Mouse (Mus musculus) kidney, embryonic 16.5 days (tissue): ENCODE data around the gene Dnah5. TPM values are rescaled to one million over a fixed set of nuclear protein-coding genes. Genes with fewer than 3 reads are reported as not detected.
"Not testable (repeated sequence)": the region's sequence is repeated elsewhere in the genome, so short reads cannot be mapped to it uniquely, and the experiment has no call there.

Experiments used
- ATAC-seq: fragments of 200-750 bp; cut with Nextera tagmentation; 2 replicates; pipeline ENCODE4 v1.8.0; 2017; ENCODE audit warnings: moderate TSS enrichment; ENCODE audit not compliant: low FRiP score, low TSS enrichment
- H3K27ac ChIP-seq: fragments of 300-500 bp; sonication (generic); 2 replicates; pipeline ENCODE4 v1.5.1; 2014; ENCODE audit warnings: low read length
- H3K27me3 ChIP-seq: fragments of 300-500 bp; sonication (generic); 2 replicates; pipeline ENCODE4 v1.6.1; 2014; ENCODE audit warnings: low read length, control low read depth, mixed read lengths; ENCODE audit not compliant: insufficient read depth
- H3K36me3 ChIP-seq: fragments of 300-500 bp; sonication (generic); 2 replicates; pipeline ENCODE4 v1.6.1; 2014; ENCODE audit warnings: low read length, control low read depth, mixed read lengths; ENCODE audit not compliant: insufficient read depth
- H3K4me1 ChIP-seq: fragments of 300-500 bp; sonication (generic); 2 replicates; pipeline ENCODE4 v1.6.1; 2014; ENCODE audit warnings: low read length, control low read depth, mixed read lengths; ENCODE audit not compliant: insufficient read depth
- H3K4me2 ChIP-seq: fragments of 300-500 bp; sonication (generic); replicated peaks from 2 replicates; pipeline ENCODE4 v1.6.1; 2014; ENCODE audit warnings: low read depth, low read length
- H3K4me3 ChIP-seq: fragments of 300-500 bp; sonication (generic); 2 replicates; pipeline ENCODE4 v1.5.1; 2014; ENCODE audit warnings: mild to moderate bottlenecking, low read length
- H3K9ac ChIP-seq: fragments of 300-500 bp; sonication (generic); replicated peaks from 2 replicates; pipeline ENCODE4 v1.6.1; 2014; ENCODE audit warnings: low read length
- H3K9me3 ChIP-seq: fragments of 300-500 bp; sonication (generic); 2 replicates; pipeline ENCODE4 v1.6.1; 2016; ENCODE audit warnings: low read length, control low read depth
- WGBS: fragments of 180-500 bp; shearing (Covaris S2); extraction: QIAGEN DNeasy Blood & Tissue Kit; methylation state at CpG from one replicate; pipeline ENCODE4 v1.1.7; 2014; 5-methylcytosine and 5-hydroxymethylcytosine counted together
- polyA plus RNA-seq: library from polyadenylated mRNA; unstranded; fragments of >200 nt; fragmentation: Nextera tagmentation; extraction: Ambion mirVana; gene quantifications from 2 replicates; pipeline ENCODE4 v1.2.1, GENCODE M21; 2015

Dnah5 gene
- polyA plus RNA-seq, 1 experiment from 2014 or later, result 0.07 TPM

DNA sequence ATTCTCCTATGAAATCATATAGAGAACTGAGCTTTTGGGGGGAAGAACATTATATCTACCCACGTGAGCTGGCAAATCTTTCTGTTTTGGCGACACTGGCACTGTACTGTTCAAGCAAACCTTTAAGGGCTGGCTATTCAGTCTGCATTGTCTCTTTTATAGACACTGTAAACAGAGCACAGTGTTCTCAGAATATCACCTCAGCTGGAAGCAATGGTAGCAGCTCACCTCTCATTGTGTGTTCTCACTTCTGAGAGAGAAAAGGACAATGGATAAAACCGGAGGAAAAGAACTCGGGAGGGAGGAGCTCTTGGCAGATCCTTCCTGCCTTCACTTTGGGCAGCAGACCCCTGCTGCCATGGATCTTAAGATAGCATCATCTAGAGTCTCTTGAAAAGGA is 137.6 kb downstream of the Dnah5 start:
- H3K4me3 ChIP-seq, result no peak overlapping the region
- no peaks in the 10 kb centered on the region for H3K4me1 ChIP-seq
- H3K4me2 ChIP-seq, result no peak overlapping the region
- no peaks in the 10 kb centered on the region for H3K27me3 ChIP-seq
- WGBS, result 53% methylated on average over 4 of the region's 4 CpGs
- no peak overlapping the region for H3K9ac ChIP-seq
- H3K27ac ChIP-seq, result no peak overlapping the region
- H3K9me3 ChIP-seq, result no peaks in the 10 kb centered on the region
- no peak for ATAC-seq
- no peaks in the 10 kb centered on the region for H3K36me3 ChIP-seq

DNA sequence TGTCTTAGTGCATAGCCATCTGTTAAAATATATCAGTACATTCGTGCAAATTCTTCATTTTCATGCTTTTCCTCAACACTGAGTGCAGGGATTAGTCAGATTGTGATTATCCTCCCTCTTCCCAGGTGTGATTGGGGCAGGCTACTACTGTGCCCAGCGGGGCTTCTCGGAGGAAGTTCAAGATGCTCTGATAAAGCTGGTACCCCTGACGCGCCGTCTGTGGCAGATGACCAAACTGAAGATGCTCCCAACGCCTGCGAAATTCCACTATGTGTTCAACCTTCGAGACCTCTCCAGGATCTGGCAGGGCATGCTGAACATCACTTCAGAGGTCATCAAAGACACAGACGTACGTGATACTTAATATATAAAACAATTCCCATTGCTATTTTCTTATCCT is 164.0 kb downstream of the Dnah5 start:
- Histone ChIP-seq H3K4me2 (no peak overlapping the region), H3K4me3 (no peak overlapping the region), H3K4me1 (no peaks in the 10 kb centered on the region), H3K9ac (no peak overlapping the region), H3K9me3 (no peaks in the 10 kb centered on the region), H3K27me3 (no peaks in the 10 kb centered on the region), H3K36me3 (no peaks in the 10 kb centered on the region), H3K27ac (no peak overlapping the region)
- 71% methylated on average over 11 of the region's 11 CpGs for WGBS
- no peak for ATAC-seq

DNA sequence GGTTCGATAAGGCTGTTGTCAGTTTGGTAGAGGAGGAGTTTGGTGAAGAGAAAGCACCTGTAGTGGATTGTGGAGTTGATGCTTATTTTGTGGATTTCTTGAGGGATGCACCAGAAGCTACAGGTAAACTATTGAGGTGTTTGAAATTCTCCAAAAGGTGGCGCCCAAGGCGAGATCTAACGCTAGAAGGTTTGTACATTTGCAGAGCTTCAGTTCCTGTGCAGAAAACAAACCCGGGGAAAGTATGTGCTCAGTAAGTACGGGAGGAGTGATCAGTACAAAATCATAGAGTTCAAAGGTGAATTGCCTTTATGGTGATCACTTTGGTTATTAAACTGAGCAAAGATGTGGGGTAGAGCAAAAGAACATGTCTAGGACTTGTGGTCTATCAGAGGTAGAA is 166.9 kb downstream of the Dnah5 start:
- H3K36me3 ChIP-seq, result no peaks in the 10 kb centered on the region
- WGBS, result 66% methylated on average over 6 of the region's 6 CpGs
- H3K4me1 ChIP-seq, result no peaks in the 10 kb centered on the region

DNA sequence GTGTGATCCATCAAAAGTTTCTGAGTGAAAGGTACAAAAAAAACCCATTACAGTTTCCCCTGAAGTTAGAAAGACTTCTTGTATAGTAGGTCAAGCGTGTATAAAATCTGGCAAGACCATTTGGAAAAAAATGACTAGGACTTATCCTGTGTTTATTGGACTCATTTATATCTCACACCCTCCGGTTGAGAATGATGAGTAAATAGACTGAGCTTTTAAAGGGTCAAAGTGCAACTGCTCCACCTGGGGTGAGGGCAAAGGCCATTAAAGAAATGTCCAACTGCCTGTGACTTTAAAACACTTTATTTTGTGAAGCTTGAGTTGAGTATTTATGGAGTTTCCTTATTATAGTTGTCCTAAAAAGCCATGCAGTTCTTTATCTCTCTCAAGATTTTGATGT is 168.0 kb downstream of the Dnah5 start:
- Histone ChIP-seq H3K27ac (no peak overlapping the region), H3K4me2 (no peak overlapping the region), H3K4me3 (no peak overlapping the region), H3K9me3 (no peaks in the 10 kb centered on the region), H3K36me3 (no peaks in the 10 kb centered on the region), H3K4me1 (no peaks in the 10 kb centered on the region), H3K27me3 (no peaks in the 10 kb centered on the region), H3K9ac (no peak overlapping the region)
- ATAC-seq, result no peak
- WGBS, result 40% methylated on average over 2 of the region's 2 CpGs

More for the DNA sequence above, 166.9 kb downstream of the Dnah5 start:
- Histone ChIP-seq H3K9ac (no peak overlapping the region), H3K9me3 (no peaks in the 10 kb centered on the region), H3K27me3 (no peaks in the 10 kb centered on the region), H3K27ac (no peak overlapping the region), H3K4me3 (no peak overlapping the region), H3K4me2 (no peak overlapping the region)
- no peak for ATAC-seq

DNA sequence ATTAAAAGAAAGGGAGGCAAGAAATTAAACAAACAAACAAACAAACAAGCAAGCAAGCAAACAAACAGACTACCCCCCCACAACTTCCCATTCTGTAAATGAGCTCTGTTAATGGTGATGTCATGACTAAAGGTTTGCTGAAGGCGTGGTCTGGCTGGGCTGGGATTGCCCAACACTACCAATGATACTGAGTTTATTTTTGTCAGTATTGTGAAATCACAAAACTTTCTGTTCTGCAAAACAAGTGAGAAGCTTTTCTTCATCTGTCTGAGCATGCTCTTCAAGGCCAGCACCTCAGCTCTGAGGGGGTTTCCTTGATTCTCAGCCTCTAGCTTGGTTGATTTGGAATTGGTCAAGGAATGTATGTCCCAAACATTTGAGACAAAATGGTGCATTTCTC is 170.8 kb downstream of the Dnah5 start:
- Histone ChIP-seq H3K9me3 (no peaks in the 10 kb centered on the region), H3K4me1 (no peaks in the 10 kb centered on the region)

DNA sequence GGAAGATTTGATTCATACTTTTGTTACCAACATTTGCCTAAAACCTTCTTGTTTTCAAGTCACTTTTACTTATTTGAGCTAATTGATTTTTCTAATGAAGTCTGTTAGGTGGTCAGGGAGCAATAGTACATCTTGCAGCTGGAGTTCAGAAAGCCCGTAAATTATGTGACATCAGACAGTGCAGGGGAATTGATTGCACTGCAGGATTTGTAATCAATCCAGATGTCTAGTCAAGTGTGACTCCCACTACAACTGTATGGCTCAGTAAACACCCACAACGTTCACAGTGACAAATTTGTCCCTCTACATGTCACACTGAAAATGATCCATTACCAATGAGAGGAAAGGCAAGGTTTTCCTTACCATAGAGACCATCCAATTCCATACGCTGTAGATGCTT is 177.4 kb downstream of the Dnah5 start:
- no peak overlapping the region for H3K4me2 ChIP-seq
- H3K36me3 ChIP-seq, result no peaks in the 10 kb centered on the region
- WGBS, result 31% methylated on average over 3 of the region's 3 CpGs
- H3K4me3 ChIP-seq, result no peak overlapping the region
- no peak overlapping the region for H3K9ac ChIP-seq
- no peaks in the 10 kb centered on the region for H3K4me1 ChIP-seq
- no peaks in the 10 kb centered on the region for H3K9me3 ChIP-seq
- no peak overlapping the region for H3K27ac ChIP-seq
- peak; percentile 46; the same call in 1 of the 2 replicates for ATAC-seq
- no peaks in the 10 kb centered on the region for H3K27me3 ChIP-seq

More for the DNA sequence above, 170.8 kb downstream of the Dnah5 start:
- no peak overlapping the region for H3K4me3 ChIP-seq
- no peak overlapping the region for H3K4me2 ChIP-seq
- no peak overlapping the region for H3K27ac ChIP-seq
- H3K9ac ChIP-seq, result no peak overlapping the region
- no peak for ATAC-seq
- WGBS, result 88% methylated on average over 1 of the region's 1 CpGs
- H3K36me3 ChIP-seq, result no peaks in the 10 kb centered on the region
- no peaks in the 10 kb centered on the region for H3K27me3 ChIP-seq

DNA sequence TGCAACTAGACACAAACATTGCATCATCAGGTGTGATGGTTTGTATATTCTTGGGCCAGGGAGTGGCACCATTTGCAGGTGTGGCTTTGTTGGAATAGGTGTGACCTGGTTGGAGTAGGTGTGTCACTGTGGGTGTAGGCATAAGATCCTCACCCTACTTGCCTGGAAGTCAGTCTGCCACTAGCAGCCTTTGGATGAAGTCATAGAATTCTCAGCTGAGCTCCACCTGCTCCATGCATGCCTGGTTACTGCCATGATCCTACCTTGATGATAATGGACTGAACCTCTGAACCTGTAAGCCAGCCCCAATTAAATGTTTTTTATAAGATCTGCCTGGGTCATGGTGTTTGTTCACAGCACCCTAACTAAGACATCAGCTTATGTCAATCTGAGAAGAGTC is 190.2 kb downstream of the Dnah5 start:
- not testable (repeated sequence) for H3K4me3 ChIP-seq, H3K9ac ChIP-seq, H3K27ac ChIP-seq, H3K27me3 ChIP-seq, H3K4me2 ChIP-seq, H3K36me3 ChIP-seq, H3K9me3 ChIP-seq, H3K4me1 ChIP-seq, ATAC-seq

DNA sequence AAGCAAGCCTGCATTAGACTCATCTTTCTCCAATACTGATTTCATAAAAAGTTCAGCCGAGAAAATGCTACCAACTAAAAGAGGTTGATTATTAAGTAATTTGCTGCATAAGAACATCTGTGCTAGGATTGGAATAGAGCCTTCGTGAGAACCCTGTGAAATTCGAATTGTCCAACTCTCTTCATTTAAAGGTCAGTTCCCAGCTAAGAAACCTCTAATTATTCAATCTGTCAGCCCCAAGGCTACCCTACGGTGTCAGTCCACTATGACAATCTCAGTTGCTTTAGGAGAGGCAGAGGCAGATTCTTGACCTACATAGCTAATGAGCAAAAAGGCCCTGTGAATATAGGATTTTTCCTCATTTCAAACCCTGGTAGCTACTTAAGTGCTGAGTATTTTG is 191.9 kb downstream of the Dnah5 start:
- H3K36me3 ChIP-seq, result no peaks in the 10 kb centered on the region
- no peak overlapping the region for H3K4me2 ChIP-seq
- no peak for ATAC-seq
- no peak overlapping the region for H3K4me3 ChIP-seq
- no peaks in the 10 kb centered on the region for H3K27me3 ChIP-seq
- no peak overlapping the region for H3K9ac ChIP-seq
- 77% methylated on average over 4 of the region's 4 CpGs for WGBS
- H3K4me1 ChIP-seq, result no peaks in the 10 kb centered on the region
- H3K27ac ChIP-seq, result no peak overlapping the region
- no peaks in the 10 kb centered on the region for H3K9me3 ChIP-seq

DNA sequence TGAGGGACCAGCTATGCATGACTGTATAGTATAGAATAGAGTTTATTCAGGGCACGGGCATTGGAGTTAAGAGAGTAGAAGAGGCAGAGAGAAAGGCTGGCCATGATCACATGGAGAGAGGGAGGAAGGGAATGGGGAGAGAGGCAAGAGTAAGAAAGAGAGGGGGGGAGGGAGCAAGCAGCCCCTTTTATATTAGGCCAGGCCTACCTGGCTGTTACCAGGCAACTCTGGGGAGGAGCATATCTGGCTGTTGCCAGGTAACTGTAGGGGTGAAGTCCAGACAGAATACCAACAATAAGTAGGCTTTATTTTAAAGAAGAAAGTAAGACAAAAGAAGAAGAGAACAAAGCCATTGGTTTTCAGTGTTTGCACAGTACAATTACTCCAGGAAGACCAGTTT is 194.9 kb downstream of the Dnah5 start:
- no peak for ATAC-seq
- no peak overlapping the region for H3K4me2 ChIP-seq
- no peak overlapping the region for H3K27ac ChIP-seq
- WGBS, result 94% methylated on average over 1 of the region's 1 CpGs
- no peaks in the 10 kb centered on the region for H3K9me3 ChIP-seq
- H3K9ac ChIP-seq, result no peak overlapping the region
- H3K4me3 ChIP-seq, result no peak overlapping the region
- no peaks in the 10 kb centered on the region for H3K36me3 ChIP-seq
- H3K4me1 ChIP-seq, result no peaks in the 10 kb centered on the region
- no peaks in the 10 kb centered on the region for H3K27me3 ChIP-seq

DNA sequence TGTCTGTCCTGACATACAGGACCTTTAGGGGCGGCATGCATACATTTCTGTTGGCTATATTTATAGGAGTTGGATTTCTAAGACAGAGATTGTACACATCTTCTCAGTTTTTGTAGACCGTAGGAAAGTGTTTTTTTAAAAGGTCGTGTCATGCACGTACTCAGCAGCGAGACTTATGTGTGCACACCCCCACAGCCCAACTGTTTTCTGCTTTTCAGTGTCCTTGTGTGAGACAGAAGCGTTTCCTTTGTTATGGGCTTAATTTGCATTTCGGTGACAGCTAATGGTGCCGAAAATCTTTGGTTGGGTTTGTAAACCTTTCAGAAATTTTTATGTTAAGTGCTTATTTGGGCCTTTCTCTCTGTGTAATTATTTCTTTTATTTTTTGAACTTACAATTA is 195.7 kb downstream of the Dnah5 start:
- Histone ChIP-seq H3K4me3 (no peak overlapping the region), H3K27ac (no peak overlapping the region), H3K4me2 (no peak overlapping the region), H3K36me3 (no peaks in the 10 kb centered on the region), H3K4me1 (no peaks in the 10 kb centered on the region), H3K9ac (no peak overlapping the region), H3K9me3 (no peaks in the 10 kb centered on the region), H3K27me3 (no peaks in the 10 kb centered on the region)
- 56% methylated on average over 8 of the region's 8 CpGs for WGBS
- no peak for ATAC-seq

DNA sequence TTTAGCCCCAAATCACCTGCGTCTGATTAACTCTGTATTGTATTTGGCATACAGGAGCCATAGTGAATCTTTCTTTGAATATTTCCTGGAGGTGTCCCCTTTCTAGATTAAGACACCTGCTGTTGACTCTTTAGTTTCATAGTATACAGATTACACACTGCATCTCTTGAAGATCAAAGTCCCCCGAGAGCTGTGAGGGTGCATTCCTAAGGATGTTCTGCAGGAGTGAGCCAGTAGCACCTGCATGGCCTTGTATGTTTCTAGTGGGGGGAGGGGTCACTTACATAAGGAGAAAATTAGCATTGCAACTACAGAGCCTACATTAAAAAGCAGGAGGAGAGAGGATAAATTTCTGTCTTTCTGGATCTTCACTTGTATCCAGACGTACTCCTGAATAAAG is 201.1 kb downstream of the Dnah5 start:
- WGBS, result 71% methylated on average over 3 of the region's 3 CpGs
- Histone ChIP-seq H3K4me2 (no peak overlapping the region), H3K4me3 (no peak overlapping the region), H3K9ac (no peak overlapping the region), H3K36me3 (no peaks in the 10 kb centered on the region), H3K27me3 (no peaks in the 10 kb centered on the region), H3K27ac (no peak overlapping the region), H3K9me3 (no peaks in the 10 kb centered on the region), H3K4me1 (no peaks in the 10 kb centered on the region)
- ATAC-seq, result no peak
